24 mouse cellular contexts compared by ENCODE assay signal in genomic region chr6:7814146-7814545, GRCm38 (mm10).
"Had no signal": no experiment of that assay in that cellular context is flagged by ENCODE, and none has a peak within 500 bp of the region (broad histone marks: within the 10 kb centered on the region; RNA-seq: fewer than 3 reads in every experiment).

No protein-coding gene starts in this region.

- H3K36me3 ChIP-seq: heart, embryonic 10.5 days; heart, embryonic 12.5 days; hindbrain, embryonic 10.5 days; hindbrain, embryonic 12.5 days; hindbrain, embryonic 15.5 days; kidney, embryonic 15.5 days; limb, embryonic 10.5 days; limb, embryonic 12.5 days had no signal

- H3K4me1 ChIP-seq: heart, embryonic 10.5 days; hindbrain, embryonic 10.5 days; hindbrain, embryonic 12.5 days; hindbrain, embryonic 15.5 days; kidney, embryonic 15.5 days; limb, embryonic 10.5 days; limb, embryonic 12.5 days had no signal

- H3K4me2 ChIP-seq: heart, embryonic 12.5 days; hindbrain, embryonic 12.5 days; hindbrain, embryonic 15.5 days; kidney, embryonic 15.5 days; limb, embryonic 12.5 days had no signal

- H3K27me3 ChIP-seq: heart, embryonic 12.5 days; hindbrain, embryonic 12.5 days; hindbrain, embryonic 15.5 days; kidney, embryonic 15.5 days; limb, embryonic 12.5 days had no signal

- H3K4me3 ChIP-seq: gastrocnemius, adult 2 months; heart, embryonic 10.5 days; heart, embryonic 12.5 days; hindbrain, embryonic 10.5 days; hindbrain, embryonic 12.5 days; hindbrain, embryonic 15.5 days; kidney, embryonic 15.5 days; layer of hippocampus, adult 2 months; left cerebral cortex, adult 2 months; limb, embryonic 10.5 days; limb, embryonic 12.5 days had no signal

- H3K9ac ChIP-seq: heart, embryonic 12.5 days; hindbrain, embryonic 12.5 days; hindbrain, embryonic 15.5 days; kidney, embryonic 15.5 days; limb, embryonic 12.5 days had no signal

- H3K27ac ChIP-seq: gastrocnemius, adult 2 months; heart, embryonic 10.5 days; hindbrain, embryonic 10.5 days; hindbrain, embryonic 12.5 days; hindbrain, embryonic 15.5 days; hindbrain, postnatal 0 days; kidney, embryonic 15.5 days; kidney, postnatal 0 days; layer of hippocampus, adult 2 months; left cerebral cortex, adult 2 months; limb, embryonic 10.5 days; limb, embryonic 12.5 days had no signal

- H3K9me3 ChIP-seq: heart, embryonic 10.5 days; heart, embryonic 12.5 days; hindbrain, embryonic 10.5 days; hindbrain, embryonic 12.5 days; hindbrain, embryonic 15.5 days; kidney, embryonic 15.5 days; limb, embryonic 10.5 days; limb, embryonic 12.5 days had no signal

- DNase-seq: gastrocnemius, adult 2 months; gastrocnemius, postnatal 10 days; gastrocnemius, postnatal 25 days; heart, adult 18-20 months; heart, postnatal 10 days; heart, postnatal 4 days; kidney, adult 11 months; kidney, adult 2 months; kidney, adult 9 months; kidney, postnatal 14 days; kidney, postnatal 36 days had no signal

- ATAC-seq: hindbrain, postnatal 0 days; intestine, embryonic 16.5 days had no signal
